Mouse (Mus musculus) embryonic facial prominence, embryonic 14.5 days (tissue): ENCODE measurements around the gene Gm28729. TPM values are rescaled to one million over a fixed set of nuclear protein-coding genes. Genes with fewer than 3 reads are reported as not detected.

Experiments
- ATAC-seq: fragments of 200-750 bp; cut with Nextera tagmentation; 2 replicates; pipeline ENCODE4 v1.8.0; 2017; ENCODE audit warnings: low read depth, moderate number of reproducible peaks, moderate TSS enrichment
- DNase-seq: peaks from one replicate; pipeline ENCODE4 v3.0.0-alpha.2; 2015; ENCODE audit warnings: low spot score
- H3K27ac ChIP-seq: fragments of 300-500 bp; sonication (generic); replicated peaks from 2 replicates; pipeline ENCODE4 v1.5.1; 2014; ENCODE audit warnings: low read depth, mild to moderate bottlenecking, low read length, moderate library complexity
- H3K27me3 ChIP-seq: fragments of 300-500 bp; sonication (generic); replicated peaks from 2 replicates; pipeline ENCODE4 v1.6.1; 2014; ENCODE audit warnings: low read length; ENCODE audit not compliant: control insufficient read depth, insufficient read depth
- H3K36me3 ChIP-seq: fragments of 300-500 bp; sonication (generic); 2 replicates; pipeline ENCODE4 v1.6.1; 2014; ENCODE audit warnings: low read length, mixed read lengths; ENCODE audit not compliant: control insufficient read depth, insufficient read depth
- H3K4me1 ChIP-seq: fragments of 300-500 bp; sonication (generic); 2 replicates; pipeline ENCODE4 v1.6.1; 2014; ENCODE audit warnings: antibody characterized with exemption, low read length; ENCODE audit not compliant: control insufficient read depth, insufficient read depth
- H3K4me2 ChIP-seq: fragments of 300-500 bp; sonication (generic); 2 replicates; pipeline ENCODE4 v1.6.1; 2014; ENCODE audit warnings: low read depth, mild to moderate bottlenecking, low read length, moderate library complexity, mixed read lengths
- H3K4me3 ChIP-seq: fragments of 300-500 bp; sonication (generic); 2 replicates; pipeline ENCODE4 v1.5.1; 2014; ENCODE audit warnings: low read depth, mild to moderate bottlenecking, low read length
- H3K9ac ChIP-seq: fragments of 300-500 bp; sonication (generic); 2 replicates; pipeline ENCODE4 v1.6.1; 2014; ENCODE audit warnings: low read depth, mild to moderate bottlenecking, low read length, moderate library complexity, mixed read lengths
- H3K9me3 ChIP-seq: fragments of 300-500 bp; sonication (generic); 2 replicates; pipeline ENCODE4 v1.6.1; 2016; ENCODE audit warnings: low read length; ENCODE audit not compliant: control insufficient read depth
- WGBS: fragments of 180-500 bp; shearing (Covaris S2); extraction: QIAGEN DNeasy Blood & Tissue Kit; methylation state at CpG from one replicate; pipeline ENCODE4 v1.1.7; 2014; 5-methylcytosine and 5-hydroxymethylcytosine counted together
- polyA plus RNA-seq: library from polyadenylated mRNA; unstranded; fragments of >200 nt; fragmentation: Nextera tagmentation; extraction: Ambion mirVana; gene quantifications from 2 replicates; pipeline ENCODE4 v1.2.1, GENCODE M21; 2014

Gm28729 gene
- polyA plus RNA-seq, 1 experiment from 2014 or later = 0.64 TPM

DNA sequence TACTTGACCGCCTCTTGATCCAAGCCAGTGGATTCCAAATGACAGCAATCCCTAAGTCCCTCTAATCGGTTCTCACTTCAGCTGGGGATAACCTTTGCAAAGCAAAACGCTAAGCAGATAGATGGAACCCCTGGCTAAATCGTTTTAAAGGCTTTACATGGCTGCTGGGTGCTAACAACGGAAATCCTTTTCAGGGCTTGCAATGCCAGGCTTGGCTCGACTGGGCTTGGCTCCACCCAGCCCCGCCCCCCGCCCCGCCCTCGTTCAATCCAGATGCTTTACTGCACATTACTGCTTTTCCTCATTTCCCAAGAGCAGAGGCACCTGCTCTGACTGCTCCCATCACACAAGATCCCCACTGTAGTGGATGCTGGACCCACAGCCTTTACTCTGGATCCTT lies 83.0 kb downstream of the Gm28729 start:
- Histone ChIP-seq H3K27ac (no peak overlapping the region), H3K4me3 (no peak overlapping the region), H3K4me2 (no peak overlapping the region), H3K36me3 (no peaks in the 10 kb centered on the region), H3K4me1 (peaks cover 7% of the 10 kb centered on the region), H3K27me3 (no peaks in the 10 kb centered on the region), H3K9me3 (no peaks in the 10 kb centered on the region), H3K9ac (no peak overlapping the region)
- DNase-seq (no peak), ATAC-seq (no peak)
- WGBS = 18% methylated on average over 9 of the region's 10 CpGs

DNA sequence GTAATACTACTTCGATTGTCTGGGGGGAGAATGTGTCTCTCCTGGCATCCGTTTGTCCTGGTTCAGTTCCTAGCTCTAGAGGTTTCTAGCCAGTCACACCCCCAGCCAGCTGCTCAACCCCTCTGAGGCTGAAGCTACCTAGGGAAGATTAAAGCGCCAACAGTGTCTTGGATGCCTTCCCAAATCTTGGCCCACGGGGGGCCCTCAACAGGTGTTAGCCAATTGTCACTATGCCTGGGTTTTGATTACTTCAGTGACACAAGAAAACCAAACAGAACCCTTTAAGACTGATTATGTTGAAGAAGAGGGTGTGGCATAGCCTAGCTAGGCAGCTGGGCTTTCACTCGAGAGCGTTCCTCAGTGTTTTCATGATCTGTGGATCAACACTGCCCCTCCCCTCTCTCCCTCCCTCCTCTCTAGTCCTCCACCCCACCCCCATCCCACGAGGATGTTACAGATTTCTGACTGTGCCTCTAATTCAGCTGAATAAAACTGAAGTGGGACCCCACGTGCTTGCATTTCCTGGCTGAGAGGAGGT lies 86.7 kb downstream of the Gm28729 start:
- WGBS = 1% methylated on average over 8 of the region's 8 CpGs
- peak; percentile 87 for DNase-seq

DNA sequence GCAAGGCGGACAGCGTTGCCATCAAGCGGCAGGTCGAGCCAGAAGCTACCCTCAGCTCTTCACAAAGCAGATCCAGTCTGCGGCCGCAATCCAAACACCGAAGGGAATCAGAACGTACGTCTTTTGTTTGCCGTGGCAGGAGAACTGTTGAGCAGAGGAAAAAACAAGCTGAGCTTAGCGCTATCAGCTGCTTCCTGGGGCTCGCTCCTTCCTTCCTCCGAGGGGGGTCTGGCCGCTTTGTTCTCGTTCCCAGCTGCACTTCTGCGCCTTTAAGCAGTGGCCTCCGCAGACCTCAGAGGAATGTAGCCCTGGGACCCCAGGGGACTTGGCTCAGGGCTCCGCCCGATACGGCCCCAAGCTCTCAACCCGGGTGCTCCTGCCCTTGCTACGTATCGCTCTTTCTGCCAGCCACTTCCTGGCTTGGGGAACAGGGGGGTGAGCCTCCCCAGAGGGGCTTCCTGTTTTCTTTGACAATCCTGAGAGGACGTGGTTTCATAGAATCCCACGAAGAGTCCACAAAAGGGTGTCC lies 87.2 kb downstream of the Gm28729 start:
- Histone ChIP-seq H3K4me3 (peak overlapping the region; percentile 42), H3K27ac (peak overlapping the region; percentile 79), H3K9me3 (no peaks in the 10 kb centered on the region), H3K36me3 (no peaks in the 10 kb centered on the region), H3K4me2 (peak overlapping the region; percentile 76), H3K27me3 (no peaks in the 10 kb centered on the region), H3K4me1 (peaks cover 18% of the 10 kb centered on the region), H3K9ac (peak overlapping the region; percentile 66)
- DNase-seq (peak; percentile 86), ATAC-seq (peak; percentile 84)
- WGBS = 0% methylated on average over 19 of the region's 25 CpGs

More for the DNA sequence above, 86.7 kb downstream of the Gm28729 start:
- no peaks in the 10 kb centered on the region for H3K9me3 ChIP-seq
- H3K4me3 ChIP-seq = peak overlapping the region; percentile 42
- H3K27me3 ChIP-seq = no peaks in the 10 kb centered on the region
- peak overlapping the region; percentile 79 for H3K27ac ChIP-seq
- peak overlapping the region; percentile 76 for H3K4me2 ChIP-seq
- H3K36me3 ChIP-seq = no peaks in the 10 kb centered on the region
- peak overlapping the region; percentile 66 for H3K9ac ChIP-seq
- peaks cover 18% of the 10 kb centered on the region for H3K4me1 ChIP-seq
- peak; percentile 83 for ATAC-seq

DNA sequence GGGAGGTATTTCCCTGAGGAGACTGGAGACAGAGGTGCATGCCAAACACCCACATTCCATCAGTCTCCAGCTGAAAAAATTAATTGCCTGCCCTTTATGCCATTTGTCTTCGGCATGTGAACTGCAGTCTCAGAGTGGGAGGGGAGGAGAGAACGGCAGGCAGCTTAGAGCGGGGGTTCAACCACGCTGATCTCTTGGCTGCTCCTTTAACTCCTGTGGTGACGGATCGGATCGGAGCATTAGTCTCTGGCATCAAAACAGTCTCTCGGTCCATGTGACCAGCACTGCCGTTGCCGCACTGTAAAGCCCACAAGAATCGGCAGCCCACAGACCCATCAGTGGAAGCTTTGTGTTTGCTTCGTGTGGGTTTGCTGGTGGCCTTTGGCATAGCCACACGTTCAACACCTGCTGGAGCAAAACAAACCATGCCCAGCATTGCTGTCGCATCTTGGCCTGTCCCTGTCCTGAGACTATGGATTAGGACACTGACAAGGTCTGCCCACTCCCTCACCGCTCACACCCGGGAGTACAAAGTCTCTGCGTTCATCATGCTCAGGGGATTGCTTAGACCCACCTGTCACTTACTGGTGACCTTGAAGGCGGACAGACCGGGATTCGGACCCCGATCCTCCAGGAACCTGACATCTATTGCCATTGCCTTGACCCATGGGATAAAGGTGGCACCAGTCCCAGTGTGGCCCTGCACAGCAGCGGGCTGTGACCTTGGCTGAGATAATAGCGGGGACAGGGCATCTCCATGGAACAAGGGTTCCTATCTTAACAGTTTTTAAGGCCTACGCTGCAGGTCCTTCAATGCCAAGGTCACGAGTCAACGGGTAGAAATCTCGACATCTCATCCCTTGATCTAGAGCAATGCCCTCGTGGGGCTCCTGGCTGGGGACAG lies 87.9 kb downstream of the Gm28729 start:
- Histone ChIP-seq H3K27ac (peak overlapping the region; percentile 79), H3K4me2 (peak overlapping the region; percentile 76), H3K9ac (peak overlapping the region; percentile 66), H3K4me1 (peaks cover 18% of the 10 kb centered on the region), H3K4me3 (peak overlapping the region; percentile 42), H3K36me3 (no peaks in the 10 kb centered on the region), H3K27me3 (no peaks in the 10 kb centered on the region), H3K9me3 (no peaks in the 10 kb centered on the region)
- ATAC-seq = no peak
- peak; percentile 52 for DNase-seq
- 18% methylated on average over 28 of the region's 28 CpGs for WGBS

Other genes starting within 250 kb of the Gm28729 start
- 157 TPM in 2 replicates for gene Atp1b3, start 160.8 kb downstream of the Gm28729 start, polyA plus RNA-seq
- 273 and 278 TPM in 2 replicates for gene Rnf7, start 46.6 kb downstream of the Gm28729 start, polyA plus RNA-seq
- gene Rasa2, start 106.4 kb upstream of the Gm28729 start, polyA plus RNA-seq = 16.7 and 17.9 TPM in 2 replicates
- gene Zbtb38, start 227.6 kb upstream of the Gm28729 start, polyA plus RNA-seq = 17.1 and 18.1 TPM in 2 replicates